Mouse (Mus musculus) stomach, postnatal 0 days (tissue): ENCODE results near the gene 2210011C24Rik.

ENCODE experiments used
- CTCF ChIP-seq: IDR thresholded peaks from 2 replicates; pipeline ENCODE4 v1.5.1; 2016; ENCODE audit warnings: antibody characterized with exemption, low read depth, mild to moderate bottlenecking, moderate library complexity
- EP300 ChIP-seq: optimal IDR thresholded peaks from 2 replicates; pipeline ENCODE3; 2016; ENCODE audit warnings: antibody characterized with exemption

GRCm38 (mm10) chr8:84012499-84013165, 661 bp upstream of the 2210011C24Rik start:
- TF ChIP-seq CTCF, result no peak
- TF ChIP-seq EP300, result no peak
